Mouse (Mus musculus) liver, embryonic 11.5 days (tissue): ENCODE data around the gene Mtmr10. TPM values are rescaled to one million over a fixed set of nuclear protein-coding genes. Genes with fewer than 3 reads are reported as not detected.

Experiments used
- ATAC-seq: fragments of 200-750 bp; cut with Nextera tagmentation; replicated peaks from 2 replicates; pipeline ENCODE4 v1.8.0; 2017; ENCODE audit warnings: moderate number of reproducible peaks, mild to moderate bottlenecking, moderate TSS enrichment, moderate library complexity; ENCODE audit not compliant: low FRiP score
- DNase-seq: peaks from one replicate; pipeline ENCODE4 v3.0.0-alpha.2; 2017; ENCODE audit warnings: low spot score
- H3K27ac ChIP-seq: fragments of 300-500 bp; sonication (generic); 2 replicates; pipeline ENCODE4 v1.5.1; 2014; ENCODE audit warnings: mild to moderate bottlenecking, low read depth, low read length, control low read depth
- H3K27me3 ChIP-seq: fragments of 300-500 bp; sonication (generic); replicated peaks from 2 replicates; pipeline ENCODE4 v1.6.1; 2014; ENCODE audit warnings: low read length, mixed read lengths; ENCODE audit not compliant: control insufficient read depth, insufficient read depth
- H3K36me3 ChIP-seq: fragments of 300-500 bp; sonication (generic); 2 replicates; pipeline ENCODE4 v1.6.1; 2014; ENCODE audit warnings: mild to moderate bottlenecking, low read length, moderate library complexity, mixed read lengths; ENCODE audit not compliant: control insufficient read depth, insufficient read depth
- H3K4me1 ChIP-seq: fragments of 300-500 bp; sonication (generic); replicated peaks from 2 replicates; pipeline ENCODE4 v1.6.1; 2014; ENCODE audit warnings: low read length, mixed read lengths; ENCODE audit not compliant: control insufficient read depth, insufficient read depth
- H3K4me2 ChIP-seq: fragments of 300-500 bp; sonication (generic); 2 replicates; pipeline ENCODE4 v1.6.1; 2014; ENCODE audit warnings: mild to moderate bottlenecking, control low read depth, moderate library complexity
- H3K4me3 ChIP-seq: fragments of 300-500 bp; sonication (generic); 2 replicates; pipeline ENCODE4 v1.5.1; 2014; ENCODE audit warnings: low read depth, low read length, control low read depth
- H3K9ac ChIP-seq: fragments of 300-500 bp; sonication (generic); 2 replicates; pipeline ENCODE4 v1.6.1; 2014; ENCODE audit warnings: low read depth, low read length, control low read depth
- H3K9me3 ChIP-seq: fragments of 300-500 bp; sonication (generic); 2 replicates; pipeline ENCODE4 v1.6.1; 2016; ENCODE audit warnings: low read length, inconsistent platforms, mixed read lengths; ENCODE audit not compliant: control insufficient read depth
- WGBS: fragments of 180-500 bp; shearing (Covaris S2); extraction: QIAGEN DNeasy Blood & Tissue Kit; methylation state at CpG from one replicate; pipeline ENCODE4 v1.1.7; 2014; 5-methylcytosine and 5-hydroxymethylcytosine counted together
- microRNA-seq: library from miRNA; unstranded; fragments of <30 nt; microRNA quantifications from one replicate; pipeline ENCODE4, GENCODE M21; 2017; ENCODE audit warnings: borderline number of aligned reads
- polyA plus RNA-seq: library from polyadenylated mRNA; unstranded; fragments of >200 nt; fragmentation: Nextera tagmentation; extraction: Ambion mirVana; gene quantifications from 2 replicates; pipeline ENCODE4 v1.2.1, GENCODE M21; 2014

Mtmr10 gene
- polyA plus RNA-seq, 1 experiment from 2014 or later = 5.5 TPM

- no peak for ATAC-seq
- no peaks in the 10 kb centered on the region for H3K27me3 ChIP-seq
- H3K27ac ChIP-seq = no peak overlapping the region
- H3K9me3 ChIP-seq = no peaks in the 10 kb centered on the region
- H3K4me1 ChIP-seq = peaks cover 2% of the 10 kb centered on the region; the same call in 1 of the 2 replicates
- WGBS = 92% methylated on average over 23 of the region's 23 CpGs
- no peak overlapping the region for H3K9ac ChIP-seq
- no peak for DNase-seq
- no peak overlapping the region for H3K4me2 ChIP-seq
- no peak overlapping the region for H3K4me3 ChIP-seq
- H3K36me3 ChIP-seq = peaks cover 10% of the 10 kb centered on the region
Observed at GRCm38 (mm10) chr7:64371940-64372878, 84.8 kb downstream of the Mtmr10 start.

GRCm38 (mm10) chr7:64373147-64373829, 85.8 kb downstream of the Mtmr10 start:
- peak overlapping the region; percentile 85; the same call in 1 of the 2 replicates for H3K27ac ChIP-seq
- no peaks in the 10 kb centered on the region for H3K27me3 ChIP-seq
- H3K4me2 ChIP-seq = peak overlapping the region; percentile 62
- no peaks in the 10 kb centered on the region for H3K9me3 ChIP-seq
- WGBS = 12% methylated on average over 18 of the region's 18 CpGs
- peaks cover 17% of the 10 kb centered on the region for H3K36me3 ChIP-seq
- DNase-seq (no peak), ATAC-seq (peak; percentile 11; the same call in 1 of the 2 replicates)
- peak overlapping the region; percentile 68 for H3K4me3 ChIP-seq
- H3K4me1 ChIP-seq = peaks cover 2% of the 10 kb centered on the region; the same call in 1 of the 2 replicates
- peak overlapping the region; percentile 78 for H3K9ac ChIP-seq

GRCm38 (mm10) chr7:64373830-64374562, 86.5 kb downstream of the Mtmr10 start, which contains the start of gene Fan1:
Fan1 (minus strand) TSS chr7:64374095.
- Histone ChIP-seq H3K4me2 (peak within 1 kb of the TSS; percentile 62), H3K4me1 (peaks cover 2% of the 10 kb centered on the region; the same call in 1 of the 2 replicates), H3K27ac (peak within 1 kb of the TSS; percentile 85; the same call in 1 of the 2 replicates), H3K9me3 (no peaks in the 10 kb centered on the region), H3K9ac (peak within 1 kb of the TSS; percentile 78), H3K36me3 (peaks cover 20% of the 10 kb centered on the region), H3K27me3 (no peaks in the 10 kb centered on the region), H3K4me3 (peak within 1 kb of the TSS; percentile 68)
- WGBS = 4% methylated on average over 27 of the region's 27 CpGs
- ATAC-seq (peak; percentile 94), DNase-seq (peak; percentile 86)

Small RNA genes lying within 50 kb of the gene (microRNA-seq; reads per million reads assigned to microRNA genes)
- not detected for gene Mir6416

Other genes starting within 250 kb of the Mtmr10 start
- gene Trpm1, start 133.8 kb upstream of the Mtmr10 start, polyA plus RNA-seq = 0.21 TPM in 1 of 2 replicates, not detected in the other
- 3.4 and 4.1 TPM in 2 replicates for gene Fan1, start 86.4 kb downstream of the Mtmr10 start, polyA plus RNA-seq
- gene Mphosph10, start 104.6 kb downstream of the Mtmr10 start, polyA plus RNA-seq = 73.4 and 75.8 TPM in 2 replicates
- gene Mcee, start 105.0 kb downstream of the Mtmr10 start, polyA plus RNA-seq = 53.8 and 57.8 TPM in 2 replicates
- gene Apba2, start 214.1 kb downstream of the Mtmr10 start, polyA plus RNA-seq = 0.66 and 0.96 TPM in 2 replicates